Mouse (Mus musculus): ENCODE measurements around the gene Bahcc1. TPM values are rescaled to one million over a fixed set of nuclear protein-coding genes. Genes with fewer than 3 reads are reported as not detected.

Gene Bahcc1
- polyA plus RNA-seq, 2 experiments = 14.0 to 22.9 TPM

- no peak overlapping the region for H3K4me2 ChIP-seq (replicated peaks; ENCODE audit: low read depth, low read length, severe bottlenecking)
- 64% methylated on average over 6 of the region's 6 CpGs for WGBS
- no peaks in the 10 kb centered on the region for H3K9me3 ChIP-seq (ENCODE audit: control insufficient read depth, low read length)
- no peaks in the 10 kb centered on the region for H3K27me3 ChIP-seq (ENCODE audit: control insufficient read depth, insufficient read depth, low read length)
- no peak overlapping the region for H3K9ac ChIP-seq (ENCODE audit: low read depth, low read length, severe bottlenecking)
- no peak overlapping the region for H3K4me3 ChIP-seq (replicated peaks; ENCODE audit: low read length)
- TF ChIP-seq POLR2A (IDR thresholded peaks at IDR 0.05; ENCODE audit: borderline replicate concordance, extremely low read depth, insufficient read depth, insufficient read length) = no peak
- no peaks in the 10 kb centered on the region for H3K36me3 ChIP-seq (ENCODE audit: control insufficient read depth, insufficient read depth, low read length)
- H3K4me1 ChIP-seq (ENCODE audit: control insufficient read depth, insufficient read depth, low read length) = peaks cover 44% of the 10 kb centered on the region
- ATAC-seq (ENCODE audit: low FRiP score, low read depth) (no peak), DNase-seq (ENCODE audit: low spot score) (no peak)
- no peak overlapping the region for H3K27ac ChIP-seq (replicated peaks; ENCODE audit: low read depth, low read length)
Observed at GRCm38 (mm10) chr11:120218946-120219345, 13.8 kb upstream of the Bahcc1 start.

DNA sequence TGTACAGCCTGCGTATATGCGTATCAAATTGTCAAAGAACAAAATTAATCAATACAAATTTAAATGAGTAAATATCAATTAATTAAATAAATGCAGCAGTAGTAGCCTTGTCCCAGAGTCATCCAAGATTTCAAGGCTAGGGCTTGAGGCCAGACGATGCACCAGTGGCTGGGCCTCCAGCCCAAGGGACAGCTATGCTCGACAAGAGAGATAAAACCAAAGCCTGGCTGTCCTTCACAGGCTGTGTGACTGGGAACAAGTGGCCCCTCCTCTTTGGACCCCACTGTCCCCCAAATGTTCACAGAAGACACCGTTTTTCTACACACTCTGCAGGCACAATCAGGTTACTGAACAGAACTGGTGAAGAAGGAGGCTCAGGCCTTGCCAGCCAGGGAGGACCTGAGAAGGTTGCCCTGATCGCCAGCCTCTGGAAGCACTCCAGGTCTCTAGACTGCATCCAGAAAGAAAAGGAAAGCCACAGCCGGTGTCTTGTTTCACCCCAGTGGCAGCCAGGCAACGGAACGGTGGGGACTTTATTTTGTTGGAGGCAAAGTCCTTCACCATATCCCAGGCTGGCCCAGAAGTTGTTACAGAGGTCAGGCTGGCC is 12.7 kb upstream of the Bahcc1 start:
- Histone ChIP-seq H3K4me3 (replicated peaks; ENCODE audit: low read length) (no peak overlapping the region), H3K9me3 (ENCODE audit: control insufficient read depth, low read length) (no peaks in the 10 kb centered on the region), H3K27me3 (ENCODE audit: control insufficient read depth, insufficient read depth, low read length) (no peaks in the 10 kb centered on the region), H3K36me3 (ENCODE audit: control insufficient read depth, insufficient read depth, low read length) (no peaks in the 10 kb centered on the region), H3K4me1 (ENCODE audit: control insufficient read depth, insufficient read depth, low read length) (peaks cover 55% of the 10 kb centered on the region), H3K4me2 (replicated peaks; ENCODE audit: low read depth, low read length, severe bottlenecking) (no peak overlapping the region), H3K9ac (ENCODE audit: low read depth, low read length, severe bottlenecking) (no peak overlapping the region), H3K27ac (replicated peaks; ENCODE audit: low read depth, low read length) (no peak overlapping the region)
- WGBS = 38% methylated on average over 9 of the region's 9 CpGs
- ATAC-seq (ENCODE audit: low FRiP score, low read depth) (no peak), DNase-seq (ENCODE audit: low spot score) (no peak)
- no peak for TF ChIP-seq POLR2A (IDR thresholded peaks at IDR 0.05; ENCODE audit: borderline replicate concordance, extremely low read depth, insufficient read depth, insufficient read length)

- ATAC-seq (ENCODE audit: low FRiP score, low read depth) (no peak), DNase-seq (ENCODE audit: low spot score) (no peak)
- WGBS = 31% methylated on average over 12 of the region's 12 CpGs
- H3K36me3 ChIP-seq (ENCODE audit: control insufficient read depth, insufficient read depth, low read length) = 0 out of 2 replicates have a peak, but pooled peaks cover 2% of the 10 kb centered on the region
- no peak overlapping the region for H3K9ac ChIP-seq (ENCODE audit: low read depth, low read length, severe bottlenecking)
- H3K27ac ChIP-seq (replicated peaks; ENCODE audit: low read depth, low read length) = no peak overlapping the region
- no peak overlapping the region for H3K4me3 ChIP-seq (replicated peaks; ENCODE audit: low read length)
- no peak for TF ChIP-seq POLR2A (IDR thresholded peaks at IDR 0.05; ENCODE audit: borderline replicate concordance, extremely low read depth, insufficient read depth, insufficient read length)
- no peak overlapping the region for H3K4me2 ChIP-seq (replicated peaks; ENCODE audit: low read depth, low read length, severe bottlenecking)
- H3K4me1 ChIP-seq (ENCODE audit: control insufficient read depth, insufficient read depth, low read length) = peaks cover 62% of the 10 kb centered on the region
- no peaks in the 10 kb centered on the region for H3K27me3 ChIP-seq (ENCODE audit: control insufficient read depth, insufficient read depth, low read length)
- no peaks in the 10 kb centered on the region for H3K9me3 ChIP-seq (ENCODE audit: control insufficient read depth, low read length)
Observed at GRCm38 (mm10) chr11:120220963-120221827, 11.6 kb upstream of the Bahcc1 start.

DNA sequence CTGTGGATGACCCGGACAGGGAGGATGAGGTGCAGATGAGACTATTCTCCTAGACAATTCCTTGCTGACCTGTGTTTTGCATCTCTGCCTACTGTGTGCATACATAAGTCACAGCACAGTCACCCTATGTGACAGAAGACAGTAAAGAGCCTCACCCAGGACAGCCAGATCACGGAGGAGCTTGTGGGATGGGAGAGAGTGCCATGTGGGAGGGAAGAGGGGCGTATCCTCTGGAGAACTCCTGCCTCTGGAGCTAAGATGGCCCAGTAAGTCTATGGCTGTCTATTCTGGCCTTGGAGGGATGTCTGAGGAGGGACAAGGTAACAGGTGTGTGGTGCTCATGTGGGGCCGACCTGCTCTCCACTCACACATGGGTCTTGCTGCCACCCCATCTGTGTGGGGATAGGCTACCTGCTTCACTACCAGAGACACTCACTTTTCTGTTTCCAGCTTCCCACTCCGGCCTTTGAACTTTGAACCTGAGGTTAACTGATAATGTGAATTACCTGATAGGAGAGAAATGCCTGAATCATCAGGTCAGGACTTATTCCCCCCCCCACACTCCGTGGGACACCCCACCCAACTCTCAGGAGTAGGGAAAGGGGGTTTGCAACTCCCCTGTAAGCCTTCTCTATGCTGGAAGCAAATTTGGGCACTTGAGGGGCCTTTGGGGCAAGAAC is 10.2 kb upstream of the Bahcc1 start:
- ATAC-seq (ENCODE audit: low FRiP score, low read depth) (no peak), DNase-seq (ENCODE audit: low spot score) (no peak)
- no peak overlapping the region for H3K4me3 ChIP-seq (replicated peaks; ENCODE audit: low read length)
- WGBS = 87% methylated on average over 6 of the region's 6 CpGs
- no peak overlapping the region for H3K9ac ChIP-seq (ENCODE audit: low read depth, low read length, severe bottlenecking)
- H3K27me3 ChIP-seq (ENCODE audit: control insufficient read depth, insufficient read depth, low read length) = no peaks in the 10 kb centered on the region
- H3K4me2 ChIP-seq (replicated peaks; ENCODE audit: low read depth, low read length, severe bottlenecking) = no peak overlapping the region
- TF ChIP-seq POLR2A (IDR thresholded peaks at IDR 0.05; ENCODE audit: borderline replicate concordance, extremely low read depth, insufficient read depth, insufficient read length) = no peak
- no peaks in the 10 kb centered on the region for H3K9me3 ChIP-seq (ENCODE audit: control insufficient read depth, low read length)
- H3K36me3 ChIP-seq (ENCODE audit: control insufficient read depth, insufficient read depth, low read length) = peaks cover 6% of the 10 kb centered on the region; the same call in 1 of the 2 replicates
- peaks cover 65% of the 10 kb centered on the region for H3K4me1 ChIP-seq (ENCODE audit: control insufficient read depth, insufficient read depth, low read length)
- no peak overlapping the region for H3K27ac ChIP-seq (replicated peaks; ENCODE audit: low read depth, low read length)
